Mouse (Mus musculus) T-helper 1 cell (primary cell): Measurements from ENCODE around the gene Ms4a2.

Source experiments
- in situ Hi-C: fragments of 300-600 bp; cut with MboI, MseI; formaldehyde crosslinking; loops from one replicate; pipeline ENCODE4 v1.15.1; 2025; ENCODE audit warnings: high pct_unique_total_duplicates

The Ms4a2 gene

GRCm38 (mm10) chr19:11589891-11590449 lies 33.5 kb downstream of the Ms4a2 start:
- in situ Hi-C loops: no loop called here

DNA sequence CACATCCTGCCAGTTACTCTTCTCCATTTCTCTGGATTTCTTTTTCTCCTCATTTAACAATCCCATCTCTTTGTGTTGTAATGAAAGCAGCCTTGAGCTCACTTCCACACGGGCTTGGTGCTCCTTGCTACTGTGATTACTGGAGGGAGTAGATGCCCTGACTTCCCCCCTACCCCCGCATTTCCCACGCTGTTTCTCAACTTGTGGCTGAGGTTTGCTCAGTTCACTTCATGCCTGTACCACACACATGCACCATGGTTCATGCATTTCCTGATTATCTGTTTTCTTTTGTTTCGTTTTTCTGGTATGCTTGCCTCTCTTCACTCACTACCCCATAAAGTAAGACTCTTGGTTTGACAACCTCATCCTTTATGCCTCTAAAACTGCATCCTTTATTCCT lies 34.3 kb downstream of the Ms4a2 start:
- in situ Hi-C loops: no loop called here

- in situ Hi-C loops: no loop called here
These were observed 48.6 kb downstream of the Ms4a2 start for GRCm38 (mm10) chr19:11574965-11575364.
